Mouse (Mus musculus): Measurements from ENCODE around the gene 1700049E17Rik2.
"Not testable (repeated sequence)": the region's sequence is repeated elsewhere in the genome, so short reads cannot be mapped to it uniquely, and the experiment has no call there.

- not testable (repeated sequence) for TF ChIP-seq GATA1, TAL1 (IDR thresholded peaks at IDR 0.05; ENCODE audit: low read length)
These were observed 13.3 kb downstream of the 1700049E17Rik2 start for GRCm38 (mm10) chr14:41586346-41586745.

Measured in erythroblast, embryonic 14.5 days (primary cell).